ENCODE assay signal across 8 mouse cellular contexts in the genomic region with DNA sequence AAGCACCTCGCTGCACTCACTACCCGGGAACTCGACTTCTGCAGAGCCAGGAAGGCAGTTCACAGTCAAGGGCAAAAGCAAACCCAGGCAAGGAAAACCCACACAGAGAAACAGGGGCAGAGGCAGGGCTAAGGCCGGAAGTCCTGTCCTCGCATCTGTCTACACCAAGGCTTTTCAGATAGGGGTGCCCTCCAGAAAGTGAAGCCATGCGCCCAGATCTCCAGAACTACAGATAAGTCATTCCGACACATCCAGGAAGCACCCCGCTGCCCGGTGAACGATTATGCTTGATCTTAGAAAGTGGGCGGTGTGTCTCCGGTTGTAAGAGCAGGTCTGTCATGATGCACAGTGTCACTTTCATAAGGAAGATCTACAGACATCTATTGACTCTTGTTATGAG.
DNase-seq lines count a peak whose midpoint lies in the region; ATAC-seq and TF ChIP-seq lines count a peak whose summit lies in the region.

No protein-coding gene starts in this region.

- no peak for TF ChIP-seq CTCF in thymus, adult 2 months (IDR thresholded peaks at IDR 0.05; ENCODE audit: borderline replicate concordance, control insufficient read depth, extremely low read depth, insufficient read depth, low read length, poor library complexity)
- no peak for TF ChIP-seq CTCF in hindbrain, postnatal 0 days (IDR thresholded peaks at IDR 0.05; ENCODE audit: low read depth)

- no peaks in the 10 kb centered on the region for H3K36me3 ChIP-seq in hindbrain, embryonic 12.5 days
- no peaks in the 10 kb centered on the region for H3K36me3 ChIP-seq in hindbrain, embryonic 10.5 days
- no peaks in the 10 kb centered on the region for H3K36me3 ChIP-seq in thymus, adult 2 months (ENCODE audit: control insufficient read depth, insufficient read depth, low read length)
- H3K36me3 ChIP-seq in hindbrain, postnatal 0 days (ENCODE audit: insufficient read depth, low read length) = no peaks in the 10 kb centered on the region
- H3K36me3 ChIP-seq in liver, embryonic 12.5 days = no peaks in the 10 kb centered on the region

- WGBS in hindbrain, embryonic 12.5 days = 79% methylated on average over 12 of the region's 12 CpGs
- 82% methylated on average over 12 of the region's 12 CpGs for WGBS in hindbrain, embryonic 10.5 days
- 73% methylated on average over 12 of the region's 12 CpGs for WGBS in thymus, adult 2 months
- WGBS in hindbrain, postnatal 0 days = 60% methylated on average over 12 of the region's 12 CpGs
- WGBS in liver, embryonic 12.5 days (ENCODE audit: insufficient replicate concordance) = 60% methylated on average over 12 of the region's 12 CpGs

- no peak overlapping the region for H3K9ac ChIP-seq in hindbrain, embryonic 12.5 days
- H3K9ac ChIP-seq in hindbrain, postnatal 0 days (replicated peaks; ENCODE audit: low read length) = peak overlapping the region; percentile 58
- no peak overlapping the region for H3K9ac ChIP-seq in liver, embryonic 12.5 days

- no peak for TF ChIP-seq POLR2A in thymus, adult 2 months (IDR thresholded peaks at IDR 0.05; ENCODE audit: control insufficient read depth, extremely low read depth, insufficient read depth, low read length, poor library complexity)

- peaks cover 12% of the 10 kb centered on the region for H3K4me1 ChIP-seq in hindbrain, embryonic 12.5 days
- H3K4me1 ChIP-seq in hindbrain, embryonic 10.5 days (replicated peaks) = peaks cover 9% of the 10 kb centered on the region
- H3K4me1 ChIP-seq in thymus, adult 2 months (replicated peaks; ENCODE audit: control insufficient read depth, insufficient read depth, low read length) = no peaks in the 10 kb centered on the region
- H3K4me1 ChIP-seq in hindbrain, postnatal 0 days (ENCODE audit: insufficient read depth, low read length) = 0 out of 2 replicates have a peak, but pooled peaks cover 11% of the 10 kb centered on the region
- peaks cover 4% of the 10 kb centered on the region; the same call in 1 of the 2 replicates for H3K4me1 ChIP-seq in liver, embryonic 12.5 days

- no peak for ATAC-seq in hindbrain, embryonic 12.5 days (ENCODE audit: low FRiP score)
- no peak for ATAC-seq in hindbrain, postnatal 0 days
- no peak for ATAC-seq in liver, embryonic 12.5 days

- H3K4me3 ChIP-seq in hindbrain, embryonic 12.5 days = no peak overlapping the region
- no peak overlapping the region for H3K4me3 ChIP-seq in hindbrain, embryonic 10.5 days
- no peak overlapping the region for H3K4me3 ChIP-seq in thymus, adult 2 months (ENCODE audit: control insufficient read depth, insufficient read depth, low read length)
- peak overlapping the region; percentile 49 for H3K4me3 ChIP-seq in hindbrain, postnatal 0 days (ENCODE audit: low read length)
- H3K4me3 ChIP-seq in liver, embryonic 12.5 days = no peak overlapping the region

- peaks cover 9% of the 10 kb centered on the region; the same call in 1 of the 2 replicates for H3K27me3 ChIP-seq in hindbrain, embryonic 12.5 days
- H3K27me3 ChIP-seq in hindbrain, embryonic 10.5 days (ENCODE audit: insufficient read depth, poor library complexity, severe bottlenecking) = peaks cover 17% of the 10 kb centered on the region
- no peaks in the 10 kb centered on the region for H3K27me3 ChIP-seq in thymus, adult 2 months (ENCODE audit: control insufficient read depth, insufficient read depth, low read length)
- no peaks in the 10 kb centered on the region for H3K27me3 ChIP-seq in hindbrain, postnatal 0 days (ENCODE audit: insufficient read depth, low read length)
- H3K27me3 ChIP-seq in liver, embryonic 12.5 days (replicated peaks) = peaks cover 29% of the 10 kb centered on the region

- no peak overlapping the region for H3K27ac ChIP-seq in hindbrain, embryonic 12.5 days
- H3K27ac ChIP-seq in hindbrain, embryonic 10.5 days = no peak overlapping the region
- no peak overlapping the region for H3K27ac ChIP-seq in thymus, adult 2 months (ENCODE audit: control insufficient read depth, insufficient read depth, low read length)
- peak overlapping the region; percentile 80 for H3K27ac ChIP-seq in hindbrain, postnatal 0 days
- H3K27ac ChIP-seq in liver, embryonic 12.5 days = no peak overlapping the region

- DNase-seq in hindbrain, embryonic 10.5 days (ENCODE audit: low spot score) = no peak
- peak; percentile 22 for DNase-seq in thymus, adult 2 months
- DNase-seq in thymus, postnatal 0 days (ENCODE audit: low spot score) = no peak
- no peak for DNase-seq in hindbrain, postnatal 0 days (ENCODE audit: low spot score)
- DNase-seq in thymus, postnatal 4 days = peak; percentile 15
- no peak for DNase-seq in embryo, embryonic 10.5 days (ENCODE audit: low spot score)

- no peaks in the 10 kb centered on the region for H3K9me3 ChIP-seq in hindbrain, embryonic 12.5 days (replicated peaks)
- no peaks in the 10 kb centered on the region for H3K9me3 ChIP-seq in hindbrain, embryonic 10.5 days
- H3K9me3 ChIP-seq in hindbrain, postnatal 0 days (ENCODE audit: low read length) = 0 out of 2 replicates have a peak, but pooled peaks cover under 1% of the 10 kb centered on the region
- H3K9me3 ChIP-seq in liver, embryonic 12.5 days (replicated peaks) = no peaks in the 10 kb centered on the region

- H3K4me2 ChIP-seq in hindbrain, embryonic 12.5 days (replicated peaks) = peak overlapping the region; percentile 53; the same call in 1 of the 2 replicates
- H3K4me2 ChIP-seq in hindbrain, postnatal 0 days (ENCODE audit: low read depth, low read length) = peak overlapping the region; percentile 66
- H3K4me2 ChIP-seq in liver, embryonic 12.5 days = no peak overlapping the region; the same call in 1 of the 2 replicates

Comparison
In these comparisons a context has a peak if more than half of its experiments do, and no peak if none do; other contexts are left out.
1. DNase-seq: peak in thymus, adult 2 months (single experiment) and thymus, postnatal 4 days (single experiment); none in hindbrain, embryonic 10.5 days (single experiment), thymus, postnatal 0 days (single experiment), hindbrain, postnatal 0 days (single experiment) and embryo, embryonic 10.5 days (single experiment).